Mouse (Mus musculus): ENCODE measurements around the gene Kcnma1.

DNA sequence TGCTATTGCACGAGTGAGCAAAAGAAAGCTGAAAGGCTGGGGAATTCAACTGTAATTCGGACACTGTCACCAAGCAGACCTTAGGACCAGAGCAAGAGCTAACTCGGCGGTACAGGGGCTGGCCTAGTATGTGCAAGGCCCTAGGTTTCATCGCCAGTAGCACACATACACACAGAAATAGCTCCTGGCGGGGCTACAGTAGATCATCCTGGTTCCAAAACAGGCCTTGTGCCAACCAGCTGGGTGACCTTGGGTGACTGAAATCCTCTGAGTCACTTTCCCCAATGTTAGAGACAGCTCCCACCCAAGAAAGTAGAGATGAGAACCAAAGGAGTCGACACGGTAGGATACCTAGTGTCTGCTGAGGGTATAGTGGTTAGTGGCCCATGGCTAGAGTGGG, 72.2 kb downstream of the Kcnma1 start:
- no peak for TF ChIP-seq CTCF (IDR thresholded peaks at IDR 0.05; ENCODE audit: low read depth, low read length)
- TF ChIP-seq POLR2A (IDR thresholded peaks at IDR 0.05; ENCODE audit: extremely low read depth, insufficient read depth, low read length): no peak

All from liver, adult 2 months (tissue).